Mouse (Mus musculus) lung, postnatal 0 days (tissue): ENCODE data around the gene C130050O18Rik. TPM values are rescaled to one million over a fixed set of nuclear protein-coding genes. Genes with fewer than 3 reads are reported as not detected.

Source experiments
- ATAC-seq: fragments of 200-750 bp; cut with Nextera tagmentation; 2 replicates; pipeline ENCODE4 v1.8.0; 2017; ENCODE audit warnings: moderate library complexity
- DNase-seq: peaks from one replicate; pipeline ENCODE4 v3.0.0-alpha.2; 2016; ENCODE audit warnings: low spot score
- H3K27ac ChIP-seq: fragments of 300-500 bp; sonication (generic); 2 replicates; pipeline ENCODE4 v1.5.1; 2014; ENCODE audit warnings: antibody characterized with exemption, mild to moderate bottlenecking, low read length, mixed read lengths
- H3K27me3 ChIP-seq: fragments of 300-500 bp; sonication (generic); replicated peaks from 2 replicates; pipeline ENCODE4 v1.6.1; 2014; ENCODE audit warnings: low read length, mixed read lengths; ENCODE audit not compliant: insufficient read depth
- H3K36me3 ChIP-seq: fragments of 300-500 bp; sonication (generic); 2 replicates; pipeline ENCODE4 v1.6.1; 2014; ENCODE audit warnings: low read length, mixed read lengths; ENCODE audit not compliant: insufficient read depth
- H3K4me1 ChIP-seq: fragments of 300-500 bp; sonication (generic); 2 replicates; pipeline ENCODE4 v1.6.1; 2014; ENCODE audit warnings: antibody characterized with exemption, low read depth, low read length, mixed read lengths; ENCODE audit not compliant: insufficient read depth
- H3K4me2 ChIP-seq: fragments of 300-500 bp; sonication (generic); replicated peaks from 2 replicates; pipeline ENCODE4 v1.6.1; 2014; ENCODE audit warnings: low read depth, mild to moderate bottlenecking, low read length, moderate library complexity, mixed read lengths
- H3K4me3 ChIP-seq: fragments of 300-500 bp; sonication (generic); 2 replicates; pipeline ENCODE4 v1.5.1; 2014; ENCODE audit warnings: low read depth, low read length
- H3K9ac ChIP-seq: fragments of 300-500 bp; sonication (generic); replicated peaks from 2 replicates; pipeline ENCODE4 v1.6.1; 2014; ENCODE audit warnings: low read depth, mild to moderate bottlenecking
- H3K9me3 ChIP-seq: fragments of 300-500 bp; sonication (generic); 2 replicates; pipeline ENCODE4 v1.6.1; 2016; ENCODE audit warnings: low read length, mixed read lengths
- CTCF ChIP-seq: IDR thresholded peaks from 2 replicates; pipeline ENCODE4 v1.5.1; 2016; ENCODE audit warnings: antibody characterized with exemption, mild to moderate bottlenecking
- EP300 ChIP-seq: IDR thresholded peaks from 2 replicates; pipeline ENCODE4 v1.6.1; 2016; ENCODE audit warnings: antibody characterized with exemption, mild to moderate bottlenecking, control low read depth
- WGBS: fragments of 180-500 bp; shearing (Covaris S2); extraction: QIAGEN DNeasy Blood & Tissue Kit; methylation state at CpG from one replicate; pipeline ENCODE4 v1.1.7; 2014; 5-methylcytosine and 5-hydroxymethylcytosine counted together
- polyA plus RNA-seq: library from polyadenylated mRNA; unstranded; fragments of >200 nt; fragmentation: Nextera tagmentation; extraction: Ambion mirVana; gene quantifications from 2 replicates; pipeline ENCODE4 v1.2.1, GENCODE M21; 2015

Gene C130050O18Rik
- polyA plus RNA-seq, 1 experiment from 2014 or later, result 3.3 TPM

DNA sequence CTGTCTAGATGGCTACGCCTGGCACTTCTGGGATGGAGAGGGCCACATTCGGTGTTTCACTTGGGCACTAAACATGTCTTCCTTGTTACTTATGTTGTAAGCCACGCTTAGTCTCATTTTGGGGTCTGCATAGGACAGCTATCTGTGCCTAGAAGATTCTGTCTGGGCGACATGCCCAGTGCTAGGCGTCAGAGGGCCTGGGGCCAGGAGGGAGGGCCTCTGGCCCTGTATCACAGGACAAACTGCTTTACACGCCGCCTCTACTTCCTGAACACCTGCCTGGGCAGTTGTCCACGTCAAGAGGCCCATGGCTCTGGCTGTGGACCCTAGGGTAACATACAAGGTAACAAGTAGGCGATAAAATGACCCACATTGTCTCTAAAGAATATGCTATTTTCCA lies 22.9 kb downstream of the C130050O18Rik start:
- no peaks in the 10 kb centered on the region; the same call in 1 of the 2 replicates for H3K4me1 ChIP-seq
- no peaks in the 10 kb centered on the region for H3K27me3 ChIP-seq
- peak overlapping the region; percentile 35; the same call in 1 of the 2 replicates for H3K27ac ChIP-seq
- ATAC-seq, result peak; percentile 56
- TF ChIP-seq CTCF (no peak), EP300 (no peak)
- WGBS, result 35% methylated on average over 9 of the region's 9 CpGs
- no peak overlapping the region for H3K4me3 ChIP-seq
- no peak overlapping the region for H3K4me2 ChIP-seq
- no peaks in the 10 kb centered on the region for H3K9me3 ChIP-seq
- peak; percentile 65 for DNase-seq
- no peak overlapping the region for H3K9ac ChIP-seq
- no peaks in the 10 kb centered on the region; the same call in 1 of the 2 replicates for H3K36me3 ChIP-seq

DNA sequence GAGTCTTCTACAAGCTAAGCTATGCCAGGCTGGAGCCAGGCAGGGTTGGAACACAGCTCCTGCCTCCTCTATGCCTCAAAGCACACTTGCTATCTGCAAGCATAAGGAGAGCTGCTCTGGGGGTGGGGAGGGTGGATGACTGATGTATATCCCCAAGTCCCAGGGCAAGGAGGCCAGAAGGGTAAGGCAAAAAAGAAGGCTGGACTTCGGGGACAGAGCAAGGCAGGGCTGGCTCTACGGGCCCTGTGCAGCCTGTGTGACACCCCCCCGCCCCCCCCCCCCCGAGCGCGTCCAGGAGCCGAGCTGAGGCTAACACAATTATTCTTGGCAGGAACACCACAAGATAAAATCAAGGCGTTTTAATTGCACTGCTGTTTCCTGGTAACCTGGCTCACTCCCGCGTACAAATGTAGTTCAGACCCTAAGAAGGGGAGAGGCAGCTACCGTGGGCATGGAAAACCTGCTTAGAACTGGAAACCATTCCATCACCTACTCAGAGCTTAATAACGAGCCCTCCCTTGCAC lies 24.8 kb downstream of the C130050O18Rik start:
- Histone ChIP-seq H3K4me2 (no peak overlapping the region), H3K9me3 (no peaks in the 10 kb centered on the region), H3K27me3 (no peaks in the 10 kb centered on the region), H3K4me3 (no peak overlapping the region), H3K27ac (no peak overlapping the region), H3K9ac (no peak overlapping the region), H3K36me3 (no peaks in the 10 kb centered on the region; the same call in 1 of the 2 replicates), H3K4me1 (no peaks in the 10 kb centered on the region; the same call in 1 of the 2 replicates)
- ATAC-seq (no peak), DNase-seq (no peak)
- 22% methylated on average over 10 of the region's 12 CpGs for WGBS
- TF ChIP-seq CTCF, result no peak
- no peak for TF ChIP-seq EP300

DNA sequence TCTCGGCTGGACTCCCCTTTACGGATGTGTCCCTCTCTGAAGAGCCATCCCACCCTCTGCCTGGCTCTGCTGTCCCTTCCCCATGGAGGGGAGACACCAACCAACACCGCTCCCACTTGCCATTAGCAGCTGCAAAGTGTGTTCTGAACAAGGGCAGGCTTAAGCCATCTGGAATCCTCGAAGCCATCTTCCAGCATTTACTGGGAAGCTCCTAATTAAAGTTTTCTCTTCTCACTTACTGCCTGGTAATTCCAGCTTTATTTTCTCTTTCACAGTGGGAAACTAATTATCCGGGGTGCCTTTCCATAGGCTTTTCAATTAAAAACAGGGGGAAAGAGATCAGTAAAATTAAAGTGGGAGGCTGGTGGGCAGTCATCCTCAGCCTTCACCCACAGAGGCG lies 27.3 kb downstream of the C130050O18Rik start:
- TF ChIP-seq EP300 (no peak), CTCF (no peak)
- H3K4me2 ChIP-seq, result no peak overlapping the region
- no peaks in the 10 kb centered on the region; the same call in 1 of the 2 replicates for H3K36me3 ChIP-seq
- H3K9ac ChIP-seq, result no peak overlapping the region
- no peaks in the 10 kb centered on the region for H3K27me3 ChIP-seq
- no peaks in the 10 kb centered on the region for H3K9me3 ChIP-seq
- DNase-seq, result no peak
- 88% methylated on average over 6 of the region's 6 CpGs for WGBS
- no peaks in the 10 kb centered on the region; the same call in 1 of the 2 replicates for H3K4me1 ChIP-seq
- no peak for ATAC-seq
- no peak overlapping the region for H3K27ac ChIP-seq
- no peak overlapping the region for H3K4me3 ChIP-seq

DNA sequence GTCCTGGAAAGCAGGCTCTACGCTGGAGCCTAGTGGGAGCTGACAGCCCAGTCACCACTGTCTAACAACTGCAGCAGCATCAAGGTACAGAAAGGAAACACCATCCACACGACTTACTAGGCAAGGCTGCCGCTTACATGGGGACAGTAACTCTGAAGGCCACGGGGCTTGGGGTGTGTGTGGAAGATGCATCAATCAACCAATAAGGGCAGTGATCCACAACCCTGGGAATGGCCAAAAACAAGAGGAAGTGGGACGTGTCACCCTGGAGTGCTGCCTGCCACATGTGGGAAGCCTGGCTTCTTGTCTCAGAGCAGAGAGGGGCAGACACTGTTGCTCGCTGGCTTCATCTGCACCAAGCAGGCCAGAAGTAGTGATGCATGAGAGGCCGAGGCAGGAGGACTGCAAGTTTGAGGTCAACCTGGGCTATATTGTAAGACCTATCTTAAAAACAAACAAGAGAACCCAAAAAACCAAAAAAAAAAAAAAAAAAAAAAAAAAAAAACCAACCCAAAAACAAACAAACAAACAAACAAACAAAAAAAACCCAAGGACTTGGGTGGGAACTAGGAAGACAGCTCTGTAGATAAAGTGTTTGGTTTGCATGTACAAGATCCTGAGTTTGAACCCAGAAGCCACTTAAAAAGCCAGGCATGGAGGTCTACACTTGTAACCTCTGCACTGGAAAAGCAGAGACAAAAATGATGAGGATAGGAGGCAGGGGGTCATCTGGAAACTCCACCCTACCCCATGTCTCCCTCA lies 27.8 kb downstream of the C130050O18Rik start:
- H3K27me3 ChIP-seq, result no peaks in the 10 kb centered on the region
- TF ChIP-seq EP300 (no peak), CTCF (no peak)
- no peak for ATAC-seq
- no peak overlapping the region for H3K4me3 ChIP-seq
- 71% methylated on average over 7 of the region's 7 CpGs for WGBS
- H3K27ac ChIP-seq, result no peak overlapping the region
- no peaks in the 10 kb centered on the region; the same call in 1 of the 2 replicates for H3K4me1 ChIP-seq
- no peak for DNase-seq
- no peaks in the 10 kb centered on the region; the same call in 1 of the 2 replicates for H3K36me3 ChIP-seq
- H3K9me3 ChIP-seq, result no peaks in the 10 kb centered on the region
- no peak overlapping the region for H3K9ac ChIP-seq
- no peak overlapping the region for H3K4me2 ChIP-seq

DNA sequence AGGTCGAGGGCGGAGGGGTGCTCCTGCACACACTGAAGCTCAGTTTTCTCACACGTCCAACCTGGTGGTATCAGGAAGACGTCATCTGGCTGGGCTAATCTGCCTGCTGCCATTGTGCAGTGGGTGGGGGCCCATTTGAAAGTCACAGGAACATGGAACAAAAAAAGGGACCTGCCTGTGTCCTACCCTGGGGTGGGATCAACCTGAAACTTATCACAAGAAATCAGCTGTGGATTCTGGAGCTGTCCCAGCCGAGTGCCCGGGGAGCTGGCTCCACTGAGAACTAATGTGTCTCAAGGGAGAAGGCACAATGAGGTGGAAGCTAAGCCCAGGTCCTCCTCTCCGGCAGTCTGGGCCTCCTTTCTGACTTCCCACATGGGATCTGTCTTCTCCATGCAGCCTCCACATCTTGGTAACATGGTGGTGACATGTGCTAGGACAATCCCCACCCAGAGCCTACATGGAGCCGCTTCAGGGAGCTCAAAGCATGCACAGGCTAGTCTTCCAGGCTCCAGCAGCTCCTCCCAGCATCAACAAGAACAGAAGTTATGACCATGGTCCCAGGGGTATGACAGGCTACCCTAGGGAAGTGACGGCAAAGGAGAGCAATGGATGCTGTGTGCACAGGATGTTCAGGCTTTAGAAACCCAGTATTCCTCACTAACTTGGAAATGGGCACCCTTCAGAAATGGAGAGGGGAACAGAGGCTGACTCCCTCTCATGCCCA lies 28.9 kb downstream of the C130050O18Rik start:
- no peak for DNase-seq
- H3K4me1 ChIP-seq, result no peaks in the 10 kb centered on the region; the same call in 1 of the 2 replicates
- H3K27me3 ChIP-seq, result no peaks in the 10 kb centered on the region
- H3K36me3 ChIP-seq, result no peaks in the 10 kb centered on the region; the same call in 1 of the 2 replicates
- no peak for TF ChIP-seq CTCF
- TF ChIP-seq EP300, result no peak
- H3K4me3 ChIP-seq, result no peak overlapping the region
- H3K4me2 ChIP-seq, result no peak overlapping the region
- no peak overlapping the region for H3K27ac ChIP-seq
- ATAC-seq, result no peak
- no peak overlapping the region for H3K9ac ChIP-seq
- H3K9me3 ChIP-seq, result no peaks in the 10 kb centered on the region
- WGBS, result 79% methylated on average over 9 of the region's 9 CpGs

DNA sequence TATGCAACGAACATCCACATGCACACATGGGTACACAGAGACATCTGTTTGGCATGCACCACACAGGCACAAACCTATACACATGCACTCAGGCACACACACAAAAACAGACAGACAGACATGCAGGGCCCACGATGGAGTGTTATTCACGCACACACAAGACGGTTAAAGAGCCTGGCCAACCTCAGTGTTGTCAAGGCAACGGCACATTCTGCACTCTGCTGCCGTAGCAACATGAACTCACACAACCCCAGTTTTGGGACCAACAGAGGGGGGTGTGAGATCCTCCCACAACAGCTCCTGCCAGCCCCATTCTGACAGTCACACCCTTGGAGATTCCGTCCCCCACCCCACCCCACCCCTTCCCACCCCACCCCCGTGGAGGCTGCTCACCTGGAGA lies 29.9 kb downstream of the C130050O18Rik start:
- WGBS, result 35% methylated on average over 8 of the region's 8 CpGs
- no peaks in the 10 kb centered on the region; the same call in 1 of the 2 replicates for H3K36me3 ChIP-seq
- no peak overlapping the region for H3K9ac ChIP-seq
- H3K4me3 ChIP-seq, result no peak overlapping the region
- TF ChIP-seq CTCF (no peak), EP300 (no peak)
- peak; percentile 42 for DNase-seq
- H3K27ac ChIP-seq, result no peak overlapping the region
- no peaks in the 10 kb centered on the region for H3K9me3 ChIP-seq
- H3K4me2 ChIP-seq, result no peak overlapping the region
- no peaks in the 10 kb centered on the region for H3K4me1 ChIP-seq
- no peaks in the 10 kb centered on the region for H3K27me3 ChIP-seq
- peak; percentile 51 for ATAC-seq
